Mouse (Mus musculus) spleen, adult 2 months (tissue): Measurements from ENCODE around the gene Kif22.

Experiments
- CTCF ChIP-seq: fragments of 200-500 bp; IDR thresholded peaks from 2 replicates; pipeline ENCODE4 v1.5.1; 2011; ENCODE audit warnings: mild to moderate bottlenecking, inconsistent platforms; ENCODE audit not compliant: insufficient read depth, insufficient read length, insufficient replicate concordance; ENCODE audit errors: extremely low read depth
- POLR2A ChIP-seq: fragments of 200-500 bp; IDR thresholded peaks from 2 replicates; pipeline ENCODE4 v1.6.1; 2011; ENCODE audit warnings: low read depth, low read length, inconsistent platforms

DNA sequence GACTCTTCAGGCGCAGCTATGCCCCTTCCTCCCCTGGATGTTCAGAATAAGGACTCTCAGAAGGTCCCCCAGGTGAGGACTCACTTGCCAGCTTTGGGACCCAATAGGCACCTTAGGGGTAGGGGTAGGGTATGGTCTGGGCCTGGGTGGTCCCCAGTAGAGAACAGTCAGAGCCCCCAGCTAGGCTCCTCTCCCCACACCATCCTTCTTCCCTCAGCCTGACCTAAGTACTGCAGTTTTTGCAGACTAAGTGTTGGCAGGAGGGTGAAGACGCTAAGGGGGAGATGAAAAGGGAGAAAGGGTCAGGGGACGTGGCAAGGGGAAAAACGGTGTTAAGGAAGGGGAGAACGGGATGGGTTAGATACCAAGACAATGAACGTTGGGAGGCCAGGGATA, 24.3 kb downstream of the Kif22 start:
- TF ChIP-seq POLR2A (no peak), CTCF (no peak)
